Mouse (Mus musculus) kidney, embryonic 14.5 days (tissue): ENCODE data around the gene Gm10309. TPM values are rescaled to one million over a fixed set of nuclear protein-coding genes. Genes with fewer than 3 reads are reported as not detected.

Experiments used
- ATAC-seq: fragments of 200-750 bp; cut with Nextera tagmentation; 2 replicates; pipeline ENCODE4 v1.8.0; 2017; ENCODE audit warnings: moderate number of reproducible peaks, mild to moderate bottlenecking, moderate TSS enrichment, moderate library complexity; ENCODE audit not compliant: low FRiP score, low TSS enrichment
- H3K27ac ChIP-seq: fragments of 300-500 bp; sonication (generic); 2 replicates; pipeline ENCODE4 v1.5.1; 2014; ENCODE audit warnings: low read depth, mild to moderate bottlenecking, low read length, moderate library complexity, mixed read lengths
- H3K27me3 ChIP-seq: fragments of 300-500 bp; sonication (generic); 2 replicates; pipeline ENCODE4 v1.6.1; 2014; ENCODE audit warnings: mild to moderate bottlenecking, low read length; ENCODE audit not compliant: control insufficient read depth, insufficient read depth
- H3K36me3 ChIP-seq: fragments of 300-500 bp; sonication (generic); 2 replicates; pipeline ENCODE4 v1.6.1; 2014; ENCODE audit warnings: low read length, mixed read lengths; ENCODE audit not compliant: control insufficient read depth, insufficient read depth
- H3K4me1 ChIP-seq: fragments of 300-500 bp; sonication (generic); 2 replicates; pipeline ENCODE4 v1.6.1; 2014; ENCODE audit warnings: low read length, mixed read lengths; ENCODE audit not compliant: control insufficient read depth, insufficient read depth
- H3K4me2 ChIP-seq: fragments of 300-500 bp; sonication (generic); replicated peaks from 2 replicates; pipeline ENCODE4 v1.6.1; 2014; ENCODE audit warnings: low read depth, mild to moderate bottlenecking, low read length
- H3K4me3 ChIP-seq: fragments of 300-500 bp; sonication (generic); 2 replicates; pipeline ENCODE4 v1.5.1; 2014; ENCODE audit warnings: mild to moderate bottlenecking, low read length
- H3K9ac ChIP-seq: fragments of 300-500 bp; sonication (generic); 2 replicates; pipeline ENCODE4 v1.6.1; 2014; ENCODE audit warnings: low read depth, mild to moderate bottlenecking, low read length, moderate library complexity
- H3K9me3 ChIP-seq: fragments of 300-500 bp; sonication (generic); 2 replicates; pipeline ENCODE4 v1.6.1; 2016; ENCODE audit warnings: low read length; ENCODE audit not compliant: control insufficient read depth
- WGBS: fragments of 180-500 bp; shearing (Covaris S2); extraction: QIAGEN DNeasy Blood & Tissue Kit; methylation state at CpG from one replicate; pipeline ENCODE4 v1.1.7; 2014; 5-methylcytosine and 5-hydroxymethylcytosine counted together
- polyA plus RNA-seq: library from polyadenylated mRNA; unstranded; fragments of >200 nt; fragmentation: Nextera tagmentation; extraction: Ambion mirVana; gene quantifications from 2 replicates; pipeline ENCODE4 v1.2.1, GENCODE M21; 2014

The Gm10309 gene
- polyA plus RNA-seq, 1 experiment from 2014 or later: 0.31 TPM

DNA sequence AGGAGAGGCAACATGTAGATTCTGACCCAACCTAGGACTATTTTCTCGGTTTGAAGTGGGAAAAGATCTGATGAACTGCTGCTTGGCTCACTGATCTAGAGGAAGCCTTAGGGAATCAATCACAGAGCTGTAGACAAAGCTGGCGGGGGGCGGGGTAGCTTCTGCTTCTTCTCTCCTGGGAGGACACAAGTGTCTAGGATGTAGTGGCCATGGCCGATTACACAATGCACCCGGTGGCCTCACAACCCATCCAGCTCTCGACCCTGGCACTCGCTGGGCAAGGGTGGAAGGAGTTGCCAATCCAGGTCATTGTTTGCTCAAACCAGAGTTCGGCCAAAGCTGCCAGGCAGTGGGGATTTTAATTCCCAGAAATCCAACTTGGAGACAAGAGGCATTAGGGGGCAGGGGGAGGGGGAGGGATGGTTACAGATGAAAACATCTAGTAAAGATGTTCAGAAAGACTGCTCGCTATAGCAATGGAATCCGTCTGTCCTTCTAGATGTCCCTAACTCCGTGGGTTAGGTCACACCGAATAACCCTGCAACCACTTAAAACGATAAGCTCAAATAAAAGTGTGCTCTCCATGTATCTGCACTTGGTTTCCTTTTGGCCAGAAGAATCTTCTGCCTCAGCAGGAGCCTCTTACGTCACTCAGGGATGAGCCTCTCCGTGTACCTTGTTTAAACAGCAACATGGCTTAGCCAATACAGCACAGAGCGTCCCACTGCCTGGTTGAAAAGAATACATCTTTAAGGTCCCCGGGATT lies 27.9 kb upstream of the Gm10309 start:
- H3K27ac ChIP-seq: no peak overlapping the region
- H3K4me2 ChIP-seq: no peak overlapping the region
- H3K4me1 ChIP-seq: peaks cover 17% of the 10 kb centered on the region
- H3K9ac ChIP-seq: no peak overlapping the region
- 76% methylated on average over 17 of the region's 17 CpGs for WGBS
- ATAC-seq: no peak
- H3K36me3 ChIP-seq: no peaks in the 10 kb centered on the region
- no peaks in the 10 kb centered on the region for H3K9me3 ChIP-seq
- no peak overlapping the region for H3K4me3 ChIP-seq
- no peaks in the 10 kb centered on the region for H3K27me3 ChIP-seq

DNA sequence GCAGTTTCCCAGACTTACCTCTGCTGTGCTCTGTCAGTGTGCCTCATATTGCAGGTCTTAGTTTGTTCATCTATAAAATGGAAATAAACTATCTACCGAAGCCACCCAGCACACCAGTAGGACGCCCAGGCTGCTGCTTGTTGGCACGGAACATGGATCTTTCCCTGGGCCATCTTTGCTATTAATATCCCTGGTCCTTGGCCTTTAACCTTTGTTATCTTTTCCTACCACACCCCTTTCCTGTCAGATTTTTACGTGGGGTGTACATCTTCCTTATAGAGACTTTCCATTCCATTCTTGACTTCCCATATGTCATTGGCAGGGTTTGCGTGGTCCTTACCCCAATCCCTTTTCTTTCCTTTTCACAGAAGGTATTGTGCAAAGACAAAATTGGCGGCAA lies 26.2 kb upstream of the Gm10309 start:
- 87% methylated on average over 6 of the region's 6 CpGs for WGBS
- ATAC-seq: no peak
- Histone ChIP-seq H3K4me1 (peaks cover 17% of the 10 kb centered on the region), H3K27me3 (no peaks in the 10 kb centered on the region), H3K9me3 (no peaks in the 10 kb centered on the region), H3K36me3 (no peaks in the 10 kb centered on the region), H3K27ac (no peak overlapping the region), H3K4me3 (no peak overlapping the region), H3K9ac (no peak overlapping the region), H3K4me2 (no peak overlapping the region)

DNA sequence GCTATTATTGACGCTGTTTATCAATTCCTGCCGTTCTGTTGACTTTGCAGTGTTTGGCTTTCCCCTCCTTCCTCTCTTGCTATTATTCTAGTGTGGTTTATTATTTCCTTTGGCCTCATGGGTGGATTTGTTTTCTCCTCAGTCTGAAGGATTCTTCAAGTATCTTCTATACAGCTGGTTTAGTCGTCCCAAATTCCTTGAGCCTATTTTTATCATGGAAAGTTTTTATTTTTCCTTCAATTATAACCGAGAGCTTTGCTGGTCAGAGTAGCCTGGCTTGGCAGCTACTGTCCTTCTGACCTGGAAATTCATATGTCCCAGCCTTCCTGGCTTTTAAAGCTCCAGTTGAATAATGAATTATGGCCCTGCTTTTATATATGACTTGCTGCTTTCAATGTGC lies 24.4 kb upstream of the Gm10309 start:
- no peaks in the 10 kb centered on the region for H3K9me3 ChIP-seq
- WGBS: 38% methylated on average over 4 of the region's 4 CpGs
- H3K4me3 ChIP-seq: no peak overlapping the region
- no peaks in the 10 kb centered on the region for H3K36me3 ChIP-seq
- no peak overlapping the region for H3K27ac ChIP-seq
- H3K27me3 ChIP-seq: no peaks in the 10 kb centered on the region
- H3K4me1 ChIP-seq: peaks cover 17% of the 10 kb centered on the region
- H3K9ac ChIP-seq: no peak overlapping the region
- no peak for ATAC-seq
- H3K4me2 ChIP-seq: no peak overlapping the region

DNA sequence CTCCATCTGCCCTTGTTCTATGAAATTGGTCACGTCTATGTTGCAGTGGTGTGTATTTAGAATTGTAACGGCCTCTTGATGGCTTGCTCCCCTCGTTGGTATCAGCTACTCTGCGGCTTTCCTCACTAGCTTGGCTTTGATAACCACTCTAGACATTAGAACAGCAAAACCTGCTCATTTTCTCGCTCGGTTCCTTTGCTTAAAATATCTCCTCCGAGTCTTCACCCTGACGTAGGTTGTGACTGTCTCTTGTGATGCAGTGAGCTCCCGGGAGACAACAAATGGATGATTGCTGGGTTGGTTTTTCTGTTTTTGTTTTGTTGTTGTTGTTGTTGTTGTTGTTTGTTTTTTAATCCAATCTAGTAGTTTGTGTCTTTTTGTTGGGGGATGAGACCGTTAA lies 24.0 kb upstream of the Gm10309 start:
- no peak overlapping the region for H3K9ac ChIP-seq
- H3K4me3 ChIP-seq: no peak overlapping the region
- H3K4me2 ChIP-seq: no peak overlapping the region
- WGBS: 67% methylated on average over 10 of the region's 10 CpGs
- H3K9me3 ChIP-seq: no peaks in the 10 kb centered on the region
- peaks cover 17% of the 10 kb centered on the region for H3K4me1 ChIP-seq
- no peak overlapping the region for H3K27ac ChIP-seq
- no peaks in the 10 kb centered on the region for H3K27me3 ChIP-seq
- ATAC-seq: no peak
- H3K36me3 ChIP-seq: no peaks in the 10 kb centered on the region

DNA sequence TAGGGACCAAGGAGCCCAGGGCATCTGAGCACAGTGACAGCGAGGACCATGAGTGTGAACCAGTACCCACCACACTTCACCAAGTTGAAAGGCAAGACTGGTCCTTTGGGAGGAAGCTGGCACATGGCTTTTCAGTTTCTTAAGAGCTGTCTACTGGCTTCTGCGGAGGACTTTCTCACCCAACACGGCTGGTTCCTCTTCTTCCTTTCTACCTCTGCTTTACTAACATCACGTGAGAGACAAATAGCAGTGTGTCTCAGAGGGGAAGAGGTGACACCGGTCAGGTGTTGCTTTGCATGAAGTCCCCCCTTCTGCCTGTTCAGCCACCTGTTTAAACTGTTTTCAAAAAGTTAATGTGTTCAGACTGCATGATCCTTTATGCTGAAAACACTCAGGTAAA lies 22.3 kb upstream of the Gm10309 start:
- Histone ChIP-seq H3K4me3 (no peak overlapping the region), H3K4me2 (no peak overlapping the region), H3K36me3 (no peaks in the 10 kb centered on the region), H3K4me1 (peaks cover 9% of the 10 kb centered on the region), H3K27me3 (no peaks in the 10 kb centered on the region), H3K9me3 (no peaks in the 10 kb centered on the region), H3K27ac (no peak overlapping the region), H3K9ac (no peak overlapping the region)
- no peak for ATAC-seq
- 93% methylated on average over 5 of the region's 5 CpGs for WGBS

DNA sequence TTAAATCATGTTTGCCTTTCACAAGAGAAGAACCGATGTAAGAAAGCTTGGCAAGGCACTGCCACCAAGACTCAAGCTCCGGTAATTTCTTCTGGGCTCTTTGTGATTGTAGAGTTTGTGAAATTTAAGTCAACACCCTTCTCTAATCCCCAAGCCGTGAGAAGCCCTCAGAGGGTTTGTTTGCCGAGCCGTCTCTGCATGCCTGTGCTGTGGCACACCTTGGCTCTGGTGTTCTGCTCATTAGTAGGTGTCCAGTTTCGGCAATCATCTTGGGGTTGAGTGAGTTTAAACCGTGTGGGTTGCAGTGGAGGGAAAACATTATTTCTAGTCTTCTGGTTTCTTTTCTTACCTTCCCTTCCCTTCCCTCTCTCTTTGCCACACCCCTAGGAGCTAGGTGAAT lies 21.0 kb upstream of the Gm10309 start:
- no peaks in the 10 kb centered on the region for H3K27me3 ChIP-seq
- H3K4me1 ChIP-seq: peaks cover 7% of the 10 kb centered on the region
- ATAC-seq: no peak
- 63% methylated on average over 7 of the region's 7 CpGs for whole genome bisulfite sequencing
- no peak overlapping the region for H3K4me3 ChIP-seq
- H3K9me3 ChIP-seq: no peaks in the 10 kb centered on the region
- no peak overlapping the region for H3K9ac ChIP-seq
- H3K4me2 ChIP-seq: no peak overlapping the region
- H3K27ac ChIP-seq: no peak overlapping the region
- no peaks in the 10 kb centered on the region for H3K36me3 ChIP-seq

DNA sequence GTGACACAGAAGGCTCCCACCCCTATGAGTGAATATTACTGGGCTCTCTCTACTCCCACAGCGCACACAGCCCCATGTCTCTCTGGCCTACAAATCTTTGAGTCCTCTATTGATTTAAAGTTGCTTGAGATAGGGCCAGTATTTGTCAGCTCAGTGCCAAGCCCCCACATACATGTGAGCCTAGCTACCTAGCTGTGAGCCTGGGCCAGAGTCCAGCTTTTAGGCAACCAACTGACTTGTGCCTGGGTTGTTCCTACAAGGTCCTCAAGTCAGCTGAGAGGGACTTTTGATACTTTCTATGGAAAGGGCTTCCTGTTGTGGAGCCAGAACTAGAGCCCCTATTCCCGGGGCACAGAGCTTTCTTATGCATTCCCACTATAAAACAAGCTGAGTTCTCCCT lies 20.0 kb upstream of the Gm10309 start:
- Histone ChIP-seq H3K27me3 (no peaks in the 10 kb centered on the region), H3K4me3 (no peak overlapping the region), H3K27ac (no peak overlapping the region), H3K4me1 (peaks cover 3% of the 10 kb centered on the region), H3K9me3 (no peaks in the 10 kb centered on the region), H3K9ac (no peak overlapping the region), H3K4me2 (no peak overlapping the region), H3K36me3 (no peaks in the 10 kb centered on the region)
- no peak for ATAC-seq
- WGBS: 91% methylated on average over 2 of the region's 2 CpGs

DNA sequence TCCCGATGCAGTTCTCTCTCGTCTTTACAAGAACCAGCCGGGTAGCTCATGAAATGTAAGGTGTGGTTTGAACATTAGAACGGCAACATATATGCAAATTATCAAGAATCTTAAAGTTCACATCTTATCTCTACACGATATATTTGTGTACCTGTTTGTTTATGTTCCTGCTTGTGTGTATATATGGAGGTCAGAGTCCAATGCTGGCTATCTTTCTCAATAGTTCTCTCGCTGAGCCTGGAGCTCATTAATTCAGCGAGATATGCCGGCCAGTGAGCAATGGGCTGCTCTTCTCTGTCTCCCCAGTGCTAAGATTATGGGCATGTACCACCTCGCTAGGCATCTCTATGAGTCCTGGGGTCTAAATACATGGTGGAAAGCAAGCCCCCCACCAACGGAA lies 18.8 kb upstream of the Gm10309 start:
- H3K4me3 ChIP-seq: no peak overlapping the region
- no peak overlapping the region for H3K27ac ChIP-seq
- no peak for ATAC-seq
- H3K4me1 ChIP-seq: no peaks in the 10 kb centered on the region
- H3K36me3 ChIP-seq: no peaks in the 10 kb centered on the region
- H3K9me3 ChIP-seq: no peaks in the 10 kb centered on the region
- H3K27me3 ChIP-seq: no peaks in the 10 kb centered on the region
- H3K9ac ChIP-seq: no peak overlapping the region
- WGBS: 95% methylated on average over 10 of the region's 10 CpGs
- H3K4me2 ChIP-seq: no peak overlapping the region

DNA sequence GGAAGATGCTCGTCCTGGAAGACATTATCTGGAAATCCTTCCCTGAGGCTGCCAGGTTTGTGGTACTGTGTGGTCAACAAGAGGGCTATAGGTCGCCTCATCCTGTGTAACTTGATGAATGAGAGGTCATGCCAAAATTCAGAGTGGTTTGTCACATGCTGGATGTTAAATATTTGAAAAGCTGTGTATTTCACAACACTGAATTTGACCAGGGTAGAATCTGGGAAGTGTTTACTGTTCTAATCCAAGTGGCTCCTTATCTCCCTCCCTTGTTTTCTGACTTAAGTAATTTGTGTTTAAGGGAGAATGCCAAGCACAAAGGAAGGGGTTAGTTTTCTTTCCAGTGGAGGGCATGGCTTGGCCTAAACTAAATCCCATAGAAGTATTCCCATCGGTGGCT lies 18.3 kb upstream of the Gm10309 start:
- Histone ChIP-seq H3K4me3 (no peak overlapping the region), H3K9ac (no peak overlapping the region), H3K9me3 (no peaks in the 10 kb centered on the region), H3K27me3 (no peaks in the 10 kb centered on the region), H3K36me3 (no peaks in the 10 kb centered on the region), H3K4me2 (no peak overlapping the region), H3K4me1 (no peaks in the 10 kb centered on the region), H3K27ac (no peak overlapping the region)
- ATAC-seq: no peak
- 83% methylated on average over 3 of the region's 3 CpGs for WGBS
